Mouse (Mus musculus): Measurements from ENCODE around the gene Gapdhs.

- TF ChIP-seq CTCF (IDR thresholded peaks at IDR 0.05; ENCODE audit: low read depth, low read length) (no peak), POLR2AphosphoS5 (IDR thresholded peaks at IDR 0.05; ENCODE audit: insufficient replicate concordance, low read depth, low read length) (no peak), GATA1 (IDR thresholded peaks at IDR 0.05; ENCODE audit: borderline replicate concordance, low read length) (no peak), TAL1 (conservative IDR thresholded peaks at IDR 0.05; ENCODE audit: low read depth, low read length) (no peak)
Measured at GRCm38 (mm10) chr7:30749824-30750606, 6.5 kb upstream of the Gapdhs start.

Data from G1E (cell line).